Mouse (Mus musculus) NIH3T3 (cell line): ENCODE results near the gene 9530053A07Rik.

Experiments used
- DNase-seq: peaks from one replicate; pipeline ENCODE4 v3.0.0-alpha.2; 2012; ENCODE audit warnings: low read depth

Gene 9530053A07Rik

GRCm38 (mm10) chr7:28175358-28175757 lies 46.1 kb downstream of the 9530053A07Rik start:
- DNase-seq: no peak

DNA sequence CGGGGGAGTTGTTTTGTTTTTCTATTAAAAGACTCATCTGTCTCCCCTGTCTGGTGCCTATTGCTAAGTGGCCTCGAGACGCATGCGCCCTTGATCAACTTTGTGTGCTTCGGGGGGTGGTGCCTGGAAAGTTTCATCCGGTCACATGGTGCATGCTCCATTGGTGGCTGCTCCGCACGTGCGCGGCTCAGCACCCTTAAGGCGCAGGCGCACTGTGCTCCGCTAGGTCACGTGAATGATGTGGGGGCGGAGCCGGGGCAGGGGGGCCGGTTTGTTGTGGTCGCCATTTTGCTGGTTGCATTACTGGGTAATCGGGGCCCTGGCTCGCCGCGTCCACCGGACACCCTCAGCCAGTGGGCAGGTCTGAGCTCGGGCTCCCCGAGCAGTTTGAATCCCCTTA lies 50.0 kb downstream of the 9530053A07Rik start, which contains the start of gene Dyrk1b:
Dyrk1b (plus strand) TSS at position 242 of the 400 bp plus-strand sequence.
- peak; percentile 99 for DNase-seq

DNA sequence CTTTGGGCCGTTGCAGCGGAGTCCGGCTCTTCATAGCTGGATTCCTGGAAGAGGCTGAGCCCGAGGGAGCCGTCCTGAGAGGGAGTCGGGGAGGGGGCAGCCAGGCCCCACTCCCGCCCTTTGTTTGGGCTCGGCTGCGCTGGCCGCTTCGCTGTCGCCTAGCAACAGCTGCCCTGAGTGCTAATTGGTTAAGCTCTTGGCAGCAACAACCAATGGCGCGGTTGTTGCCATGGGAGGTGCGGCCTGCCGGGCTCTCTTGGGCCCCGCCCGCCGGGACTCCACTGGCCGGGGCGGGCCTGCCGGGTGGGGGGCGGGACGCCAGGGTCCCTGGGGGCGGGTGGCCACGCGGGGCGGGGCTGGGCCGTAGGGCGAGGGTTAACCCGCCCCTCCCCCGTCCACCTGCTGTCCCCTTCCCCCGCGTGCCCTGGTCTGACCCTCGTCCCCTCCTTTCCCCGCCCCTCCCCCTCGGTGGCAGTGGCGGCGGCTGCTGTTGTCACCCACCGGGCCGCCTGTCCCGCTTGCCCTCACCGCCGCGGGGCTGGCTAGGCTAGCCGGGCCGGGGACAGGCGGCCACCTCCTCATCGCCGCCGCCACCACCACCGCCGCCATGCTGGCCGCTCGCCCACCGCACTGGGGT lies 50.6 kb downstream of the 9530053A07Rik start:
- peak; percentile 97 for DNase-seq

DNA sequence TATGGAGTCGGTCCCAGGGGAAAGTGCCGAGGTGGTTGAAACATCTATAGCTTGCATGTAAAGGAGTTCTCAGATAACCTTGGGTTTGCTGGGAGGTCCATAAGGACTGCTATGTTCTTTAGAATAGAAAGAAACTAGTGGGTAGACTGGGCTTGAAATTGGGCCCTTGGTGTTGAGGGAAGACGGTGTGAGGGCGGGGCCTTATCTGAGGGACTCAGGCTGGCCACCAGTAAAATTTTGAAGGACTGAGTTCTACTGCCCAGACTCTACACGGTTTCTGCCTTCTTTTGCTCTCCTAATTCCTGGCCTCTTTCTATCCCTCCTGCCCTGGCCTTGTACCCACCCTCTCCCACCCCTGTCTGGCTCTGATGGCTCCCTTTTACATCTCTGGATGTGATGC lies 51.6 kb downstream of the 9530053A07Rik start:
- no peak for DNase-seq

- no peak for DNase-seq
Measured at GRCm38 (mm10) chr7:28181376-28181775, 52.1 kb downstream of the 9530053A07Rik start.

GRCm38 (mm10) chr7:28182320-28182719 lies 53.1 kb downstream of the 9530053A07Rik start:
- DNase-seq: no peak

GRCm38 (mm10) chr7:28185884-28186283 lies 56.6 kb downstream of the 9530053A07Rik start:
- DNase-seq: no peak

- DNase-seq: no peak
Measured at GRCm38 (mm10) chr7:28186631-28187030, 57.4 kb downstream of the 9530053A07Rik start.

GRCm38 (mm10) chr7:28191489-28191888 lies 62.2 kb downstream of the 9530053A07Rik start:
- DNase-seq: no peak

GRCm38 (mm10) chr7:28191903-28192302 lies 62.6 kb downstream of the 9530053A07Rik start:
- DNase-seq: no peak

GRCm38 (mm10) chr7:28195414-28196098 lies 66.3 kb downstream of the 9530053A07Rik start:
- DNase-seq: no peak

DNA sequence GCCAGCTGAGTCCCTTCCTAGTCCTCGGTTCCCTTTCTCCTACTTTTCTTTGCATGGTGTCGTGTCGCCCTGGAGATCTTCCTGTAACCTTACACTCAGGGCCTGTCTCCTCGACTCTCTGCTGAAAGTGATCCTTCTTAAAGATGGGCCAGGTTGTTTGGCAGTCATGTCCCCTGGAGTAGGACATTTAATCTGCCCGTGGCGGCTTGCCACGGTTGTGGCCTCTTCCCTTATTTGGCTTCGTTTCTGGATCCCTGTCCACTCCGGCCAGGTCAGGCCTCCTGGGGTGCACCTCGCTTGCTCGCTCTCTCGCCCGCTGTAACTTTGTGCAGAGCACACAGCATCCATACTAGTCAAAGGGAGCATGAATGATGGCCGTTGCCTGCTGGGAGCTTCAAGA lies 67.3 kb downstream of the 9530053A07Rik start:
- no peak for DNase-seq

GRCm38 (mm10) chr7:28199054-28199453 lies 69.8 kb downstream of the 9530053A07Rik start:
- no peak for DNase-seq

DNA sequence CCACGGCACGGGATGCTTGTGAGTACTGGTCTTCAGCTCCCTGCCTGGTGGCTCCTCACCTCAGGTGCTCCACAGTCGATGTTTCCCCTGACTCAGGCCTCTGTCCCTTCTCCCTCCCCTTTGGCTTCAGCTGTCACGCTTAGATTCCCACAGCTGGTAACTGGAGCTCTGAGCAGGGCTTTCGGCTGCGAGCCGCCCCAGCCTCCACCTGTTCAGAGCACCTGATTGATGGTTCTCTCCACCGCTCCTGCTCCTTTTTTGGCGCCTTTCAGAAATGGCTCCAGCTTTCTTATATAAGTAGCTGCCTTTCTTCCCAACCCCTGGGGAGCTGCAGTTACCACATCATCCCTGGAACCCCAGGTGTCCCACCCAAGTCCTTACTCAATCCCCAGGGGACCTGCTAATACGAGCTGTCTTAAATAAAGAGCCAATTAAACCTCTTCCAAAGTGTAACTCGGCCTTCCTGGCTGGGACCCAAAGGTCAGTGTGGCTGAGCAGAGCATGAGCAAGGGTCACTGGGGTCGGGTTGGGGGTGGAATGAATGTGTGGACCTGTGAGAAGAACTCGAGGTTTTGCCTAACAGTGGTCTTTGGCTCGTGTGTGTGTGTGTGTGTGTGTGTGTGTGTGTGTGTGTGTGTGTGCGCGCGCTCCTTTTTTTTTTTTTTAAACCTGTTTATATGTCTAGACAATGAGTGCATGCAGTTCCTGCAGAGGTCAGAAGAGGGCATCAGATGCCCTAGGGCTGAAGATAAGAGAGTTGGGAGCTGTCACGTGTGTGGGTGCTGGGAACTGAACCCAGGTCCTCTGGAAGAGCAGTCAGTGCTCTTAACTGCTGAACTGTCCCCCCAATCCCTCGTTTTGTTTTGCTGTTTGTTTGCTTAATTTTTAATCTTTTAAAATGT lies 74.2 kb downstream of the 9530053A07Rik start:
- DNase-seq: peak; percentile 22

GRCm38 (mm10) chr7:28206044-28206600 lies 76.9 kb downstream of the 9530053A07Rik start:
- no peak for DNase-seq

GRCm38 (mm10) chr7:28208396-28208987 lies 79.2 kb downstream of the 9530053A07Rik start:
- DNase-seq: no peak

GRCm38 (mm10) chr7:28208988-28209508 lies 79.8 kb downstream of the 9530053A07Rik start:
- no peak for DNase-seq

DNA sequence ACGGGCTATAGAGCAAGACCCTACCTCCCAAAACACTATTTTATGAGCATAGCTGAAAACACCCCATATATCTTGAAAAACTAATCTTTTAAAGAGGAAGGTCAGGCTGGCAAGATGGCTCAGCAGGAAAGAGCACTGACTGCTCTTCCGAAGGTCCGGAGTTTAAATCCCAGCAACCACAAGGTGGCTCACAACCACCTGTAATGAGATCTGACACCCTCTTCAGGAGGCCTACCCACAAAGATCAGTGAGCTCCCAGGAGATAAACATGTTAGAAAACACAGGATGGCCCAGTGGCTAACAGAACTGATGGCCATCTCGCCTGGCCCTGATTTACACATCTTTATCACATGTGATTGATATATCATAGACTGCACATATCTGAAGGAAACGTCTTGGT lies 81.5 kb downstream of the 9530053A07Rik start:
- DNase-seq: no peak

GRCm38 (mm10) chr7:28214142-28214541 lies 84.9 kb downstream of the 9530053A07Rik start:
- peak; percentile 65 for DNase-seq
